Mouse (Mus musculus) kidney, adult 2 months (tissue): Measurements from ENCODE around the gene Slc4a1. TPM values are rescaled to one million over a fixed set of nuclear protein-coding genes. Genes with fewer than 3 reads are reported as not detected.

Experiments
- DNase-seq: peaks from one replicate; pipeline ENCODE4 v3.0.0; 2021
- H3K27ac ChIP-seq: fragments of 200-500 bp; 2 replicates; pipeline ENCODE4 v1.5.1; 2012; ENCODE audit warnings: low read depth, low read length, control low read depth, inconsistent platforms; ENCODE audit not compliant: insufficient read depth
- H3K27me3 ChIP-seq: fragments of 200-500 bp; replicated peaks from 2 replicates; pipeline ENCODE4 v1.6.1; 2012; ENCODE audit warnings: mild to moderate bottlenecking, moderate library complexity, low read length, inconsistent platforms; ENCODE audit not compliant: control insufficient read depth, insufficient read depth
- H3K36me3 ChIP-seq: fragments of 200-500 bp; 2 replicates; pipeline ENCODE4 v1.6.1; 2012; ENCODE audit warnings: mild to moderate bottlenecking, moderate library complexity, low read length, inconsistent platforms; ENCODE audit not compliant: control insufficient read depth, insufficient read depth
- H3K4me1 ChIP-seq: fragments of 200-500 bp; 2 replicates; pipeline ENCODE4 v1.6.1; 2011; ENCODE audit warnings: low read length; ENCODE audit not compliant: control insufficient read depth, insufficient read depth
- H3K4me3 ChIP-seq: fragments of 200-500 bp; 2 replicates; pipeline ENCODE4 v1.5.1; 2011; ENCODE audit warnings: mild to moderate bottlenecking, low read depth, low read length, control low read depth; ENCODE audit not compliant: insufficient read depth
- CTCF ChIP-seq: fragments of 200-500 bp; conservative IDR thresholded peaks from 2 replicates; pipeline ENCODE4 v1.5.1; 2011; ENCODE audit warnings: low read depth, mild to moderate bottlenecking, control low read depth, low read length, moderate library complexity, mixed read lengths; ENCODE audit not compliant: insufficient read depth, insufficient read length
- POLR2A ChIP-seq: fragments of 200-500 bp; IDR thresholded peaks from one replicate; pipeline ENCODE4 v1.6.1; 2011; ENCODE audit warnings: low read depth, low read length, control low read depth
- WGBS: fragments of 180-500 bp; shearing (Covaris S2); methylation state at CpG from one replicate; pipeline ENCODE4 v1.1.7; 2018; 5-methylcytosine and 5-hydroxymethylcytosine counted together
- polyA plus RNA-seq: library from polyadenylated mRNA; depleted of rRNA; stranded (reverse); fragments of >200 nt; gene quantifications from 2 replicates; pipeline ENCODE4 v1.2.3, GENCODE M21; 2012

The Slc4a1 gene
- polyA plus RNA-seq, 1 experiment = 90.6 TPM

DNA sequence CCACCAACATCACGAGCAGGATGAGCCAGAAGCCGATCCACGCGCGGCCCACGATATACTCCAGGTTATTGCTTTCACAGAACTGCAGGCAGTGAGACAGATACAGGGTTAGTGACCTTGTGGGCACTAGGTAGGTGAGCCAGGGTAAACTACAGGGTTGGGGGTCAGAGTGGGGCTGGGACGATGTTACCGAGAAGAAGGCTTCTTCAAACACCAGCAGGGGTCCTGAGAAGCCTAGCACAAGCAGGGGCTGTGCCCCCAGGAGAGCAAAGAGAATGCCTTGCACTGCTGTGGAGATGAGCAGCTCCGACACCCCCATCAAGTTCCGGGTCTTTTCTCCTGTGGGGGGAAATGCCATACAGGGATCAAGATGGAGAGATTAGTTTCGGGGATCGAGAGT is 9.8 kb downstream of the Slc4a1 start:
- DNase-seq = no peak
- Histone ChIP-seq H3K4me1 (no peaks in the 10 kb centered on the region), H3K27me3 (no peaks in the 10 kb centered on the region), H3K4me3 (no peak overlapping the region), H3K36me3 (no peaks in the 10 kb centered on the region), H3K27ac (no peak overlapping the region)
- TF ChIP-seq CTCF (no peak), POLR2A (no peak)
- WGBS = 81% methylated on average over 12 of the region's 12 CpGs

- no peaks in the 10 kb centered on the region for H3K4me1 ChIP-seq
These were observed 10.5 kb downstream of the Slc4a1 start for GRCm38 (mm10) chr11:102355501-102355900.

DNA sequence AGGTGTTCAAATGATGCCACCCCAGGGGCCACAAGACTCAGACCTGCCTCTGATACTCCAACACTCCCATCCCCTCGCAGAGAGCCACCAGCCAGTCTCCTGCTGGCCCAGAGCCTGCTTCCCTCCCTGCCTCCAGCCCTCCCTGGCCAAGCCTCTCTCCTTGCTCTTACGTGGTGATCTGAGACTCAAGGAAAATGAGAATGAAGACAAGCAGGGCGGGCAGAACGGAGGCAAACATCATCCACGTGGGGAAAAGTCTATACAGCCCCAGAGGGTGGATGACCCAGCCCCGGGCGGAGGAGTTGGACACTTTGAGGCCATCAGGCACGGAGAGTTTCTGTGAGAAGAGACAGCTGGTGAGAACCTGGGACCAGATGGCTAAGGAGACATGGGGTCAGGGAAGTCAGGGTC is 13.0 kb downstream of the Slc4a1 start:
- no peak for DNase-seq
- H3K36me3 ChIP-seq = no peaks in the 10 kb centered on the region
- TF ChIP-seq CTCF (no peak), POLR2A (no peak)
- H3K27me3 ChIP-seq = no peaks in the 10 kb centered on the region
- H3K4me3 ChIP-seq = no peak overlapping the region
- no peaks in the 10 kb centered on the region for H3K4me1 ChIP-seq
- WGBS = 20% methylated on average over 8 of the region's 8 CpGs
- no peak overlapping the region for H3K27ac ChIP-seq

More at GRCm38 (mm10) chr11:102355501-102355900, 10.5 kb downstream of the Slc4a1 start:
- H3K27ac ChIP-seq = no peak overlapping the region
- WGBS = 64% methylated on average over 3 of the region's 3 CpGs
- H3K27me3 ChIP-seq = no peaks in the 10 kb centered on the region
- H3K4me3 ChIP-seq = no peak overlapping the region
- no peak for DNase-seq
- TF ChIP-seq CTCF = no peak
- no peak for TF ChIP-seq POLR2A
- no peaks in the 10 kb centered on the region for H3K36me3 ChIP-seq

GRCm38 (mm10) chr11:102352378-102352777 is 13.6 kb downstream of the Slc4a1 start:
- no peak for TF ChIP-seq CTCF
- no peak for TF ChIP-seq POLR2A
- Histone ChIP-seq H3K27ac (no peak overlapping the region), H3K27me3 (no peaks in the 10 kb centered on the region), H3K4me1 (no peaks in the 10 kb centered on the region), H3K4me3 (no peak overlapping the region), H3K36me3 (no peaks in the 10 kb centered on the region)
- 47% methylated on average over 5 of the region's 5 CpGs for WGBS
- no peak for DNase-seq

DNA sequence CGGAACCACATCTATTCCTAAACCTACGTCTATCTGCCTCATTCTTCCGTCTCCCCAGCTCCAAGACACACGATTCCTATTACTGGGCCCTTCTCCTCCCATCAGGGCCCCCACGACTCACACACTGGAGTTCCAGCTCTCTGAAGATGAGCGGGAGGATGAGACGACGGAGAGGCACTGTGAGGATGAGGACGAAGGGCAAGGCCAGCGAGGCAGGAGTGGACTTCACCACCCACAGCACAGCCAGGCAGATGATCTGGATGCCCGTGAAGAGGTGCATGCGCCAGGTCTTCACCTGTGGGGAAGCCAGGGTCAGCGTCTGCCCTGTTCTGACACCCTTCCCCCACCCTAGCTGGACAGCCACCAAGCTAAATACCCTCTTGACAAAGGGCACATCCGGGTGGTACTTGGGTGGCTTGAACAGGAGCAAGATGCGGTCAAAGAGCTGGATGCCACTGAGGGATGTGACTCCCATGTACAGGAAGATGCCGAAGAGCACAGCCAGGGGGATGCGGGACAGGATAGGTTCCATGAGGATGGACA is 15.0 kb downstream of the Slc4a1 start:
- DNase-seq = no peak
- Histone ChIP-seq H3K27ac (no peak overlapping the region), H3K27me3 (no peaks in the 10 kb centered on the region), H3K4me3 (no peak overlapping the region), H3K4me1 (no peaks in the 10 kb centered on the region), H3K36me3 (no peaks in the 10 kb centered on the region)
- no peak for TF ChIP-seq CTCF
- TF ChIP-seq POLR2A = no peak
- 78% methylated on average over 17 of the region's 17 CpGs for WGBS

GRCm38 (mm10) chr11:102350416-102350815 is 15.6 kb downstream of the Slc4a1 start:
- no peak for DNase-seq
- no peak for TF ChIP-seq POLR2A
- TF ChIP-seq CTCF = no peak
- no peaks in the 10 kb centered on the region for H3K27me3 ChIP-seq
- H3K27ac ChIP-seq = no peak overlapping the region
- 83% methylated on average over 4 of the region's 4 CpGs for WGBS
- no peaks in the 10 kb centered on the region for H3K4me1 ChIP-seq
- no peaks in the 10 kb centered on the region for H3K36me3 ChIP-seq
- H3K4me3 ChIP-seq = no peak overlapping the region

GRCm38 (mm10) chr11:102349189-102349954 is 16.6 kb downstream of the Slc4a1 start:
- TF ChIP-seq CTCF (no peak), POLR2A (no peak)
- Histone ChIP-seq H3K4me1 (no peaks in the 10 kb centered on the region), H3K27ac (no peak overlapping the region), H3K27me3 (no peaks in the 10 kb centered on the region), H3K36me3 (no peaks in the 10 kb centered on the region), H3K4me3 (no peak overlapping the region)
- 92% methylated on average over 3 of the region's 3 CpGs for WGBS
- DNase-seq = no peak
